Mouse (Mus musculus) heart, postnatal 0 days (tissue): Measurements from ENCODE around the gene Mex3a. TPM values are rescaled to one million over a fixed set of nuclear protein-coding genes. Genes with fewer than 3 reads are reported as not detected.

Experiments used
- ATAC-seq: fragments of 200-750 bp; cut with Nextera tagmentation; 2 replicates; pipeline ENCODE4 v1.8.0; 2017; ENCODE audit warnings: low read depth, moderate number of reproducible peaks, moderate library complexity; ENCODE audit not compliant: insufficient read depth
- DNase-seq: peaks from one replicate; pipeline ENCODE4 v3.0.0-alpha.2; 2016; ENCODE audit warnings: low spot score
- H3K27ac ChIP-seq: fragments of 300-500 bp; sonication (generic); 2 replicates; pipeline ENCODE4 v1.5.1; 2014; ENCODE audit warnings: low read depth, mild to moderate bottlenecking
- H3K27me3 ChIP-seq: fragments of 300-500 bp; sonication (generic); 2 replicates; pipeline ENCODE4 v1.6.1; 2014; ENCODE audit warnings: low read length, mixed read lengths; ENCODE audit not compliant: control insufficient read depth, insufficient read depth
- H3K36me3 ChIP-seq: fragments of 300-500 bp; sonication (generic); replicated peaks from 2 replicates; pipeline ENCODE4 v1.6.1; 2014; ENCODE audit warnings: low read length, mixed read lengths; ENCODE audit not compliant: control insufficient read depth, insufficient read depth
- H3K4me1 ChIP-seq: fragments of 300-500 bp; sonication (generic); 2 replicates; pipeline ENCODE4 v1.6.1; 2014; ENCODE audit warnings: antibody characterized with exemption; ENCODE audit not compliant: control insufficient read depth, insufficient read depth
- H3K4me2 ChIP-seq: fragments of 300-500 bp; sonication (generic); 2 replicates; pipeline ENCODE4 v1.6.1; 2014; ENCODE audit warnings: low read depth, mild to moderate bottlenecking, low read length, moderate library complexity
- H3K4me3 ChIP-seq: fragments of 300-500 bp; sonication (generic); 2 replicates; pipeline ENCODE4 v1.5.1; 2014; ENCODE audit warnings: low read depth, low read length
- H3K9ac ChIP-seq: fragments of 300-500 bp; sonication (generic); replicated peaks from 2 replicates; pipeline ENCODE4 v1.6.1; 2014; ENCODE audit warnings: low read depth, low read length, mixed read lengths
- H3K9me3 ChIP-seq: fragments of 300-500 bp; sonication (generic); replicated peaks from 2 replicates; pipeline ENCODE4 v1.6.1; 2016; ENCODE audit warnings: low read length; ENCODE audit not compliant: control insufficient read depth
- CTCF ChIP-seq: IDR thresholded peaks from 2 replicates; pipeline ENCODE4 v1.5.1; 2016; ENCODE audit warnings: antibody characterized with exemption, control low read depth, low read depth
- EP300 ChIP-seq: IDR thresholded peaks from 2 replicates; pipeline ENCODE4 v1.6.1; 2016; ENCODE audit warnings: antibody characterized with exemption, low read depth
- WGBS: fragments of 180-500 bp; shearing (Covaris S2); extraction: QIAGEN DNeasy Blood & Tissue Kit; methylation state at CpG from one replicate; pipeline ENCODE4 v1.1.7; 2014; 5-methylcytosine and 5-hydroxymethylcytosine counted together
- polyA plus RNA-seq: library from polyadenylated mRNA; unstranded; fragments of >200 nt; fragmentation: Nextera tagmentation; extraction: Ambion mirVana; gene quantifications from 2 replicates; pipeline ENCODE4 v1.2.1, GENCODE M21; 2015
- total RNA-seq: library from RNA; depleted of rRNA; stranded (reverse); fragments of >200 nt; gene quantifications from 2 replicates; pipeline ENCODE4 v1.2.3, GENCODE M21; 2014; ENCODE audit warnings: low replicate concordance

The Mex3a gene
- total and polyA plus RNA-seq, 2 experiments from 2014 or later: 2.7 to 6.0 TPM

DNA sequence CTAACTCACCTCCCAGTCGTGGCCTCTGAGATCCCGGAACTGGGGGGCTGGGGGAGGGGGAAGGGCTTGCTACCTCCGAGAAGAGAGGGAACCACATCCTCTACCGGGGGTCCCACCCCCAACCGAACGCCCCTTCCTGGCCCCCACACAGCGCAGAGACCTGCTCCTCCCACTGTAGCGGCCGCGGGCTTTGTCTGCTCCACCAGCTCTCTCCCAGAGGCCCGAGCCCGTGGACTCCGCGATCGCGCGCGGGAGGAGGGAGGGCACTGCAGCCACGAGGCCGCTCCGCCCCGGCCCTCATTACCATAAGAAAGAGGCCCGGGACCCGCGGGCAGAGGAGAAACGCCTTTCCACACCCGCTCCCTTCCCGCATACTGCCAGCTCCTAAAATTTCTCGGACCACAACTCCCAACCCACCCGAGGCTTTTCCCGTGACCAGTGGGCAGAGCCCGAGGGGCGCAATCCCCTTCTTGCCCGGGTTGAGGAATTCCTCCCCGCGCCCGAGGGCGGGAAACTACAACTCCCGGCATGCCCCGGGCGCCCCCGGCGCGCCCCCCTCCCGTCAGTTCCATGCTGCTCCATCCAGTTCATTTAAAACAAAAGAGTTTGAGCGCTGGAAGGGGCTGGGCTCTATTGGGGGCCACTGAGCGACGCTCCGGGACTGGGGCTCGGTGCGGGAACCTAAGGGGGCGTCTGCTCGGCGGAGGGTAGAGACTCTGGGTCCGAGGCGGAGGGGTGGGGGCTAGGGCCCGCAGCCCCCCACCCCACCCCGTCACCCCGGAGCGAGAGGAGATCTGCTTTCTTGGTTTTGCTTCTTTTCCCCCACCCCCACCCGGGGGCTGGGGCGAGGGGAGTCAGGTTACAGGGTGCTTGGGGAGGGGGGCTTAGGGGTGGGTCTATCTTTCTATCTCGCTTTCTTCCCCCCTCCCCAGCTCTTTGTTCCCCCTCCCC is 572 bp upstream of the Mex3a start:
- WGBS: under 1% methylated on average over 43 of the region's 63 CpGs

GRCm38 (mm10) chr3:88532689-88533511 is 705 bp downstream of the Mex3a start:
- H3K9me3 ChIP-seq: no peaks in the 10 kb centered on the region
- DNase-seq (no peak), ATAC-seq (no peak)
- TF ChIP-seq EP300: no peak
- no peak for TF ChIP-seq CTCF
- no peaks in the 10 kb centered on the region for H3K27me3 ChIP-seq
- peak overlapping the region; percentile 90 for H3K4me3 ChIP-seq
- peak overlapping the region; percentile 76 for H3K27ac ChIP-seq
- WGBS: 1% methylated on average over 35 of the region's 40 CpGs
- H3K4me2 ChIP-seq: peak overlapping the region; percentile 99
- H3K9ac ChIP-seq: peak overlapping the region; percentile 72
- 0 out of 2 replicates have a peak, but pooled peaks cover 1% of the 10 kb centered on the region for H3K36me3 ChIP-seq
- H3K4me1 ChIP-seq: peaks cover 41% of the 10 kb centered on the region

More for the DNA sequence above, 572 bp upstream of the Mex3a start:
- H3K9ac ChIP-seq: peak overlapping the region; percentile 72
- no peaks in the 10 kb centered on the region for H3K27me3 ChIP-seq
- DNase-seq (peak; percentile 71), ATAC-seq (peak; percentile 82)
- H3K4me3 ChIP-seq: peak overlapping the region; percentile 90
- TF ChIP-seq EP300 (no peak), CTCF (no peak)
- no peaks in the 10 kb centered on the region for H3K9me3 ChIP-seq
- H3K4me1 ChIP-seq: peaks cover 42% of the 10 kb centered on the region
- peak overlapping the region; percentile 99 for H3K4me2 ChIP-seq
- H3K36me3 ChIP-seq: no peaks in the 10 kb centered on the region
- peak overlapping the region; percentile 76 for H3K27ac ChIP-seq

GRCm38 (mm10) chr3:88533706-88534105 is 1.5 kb downstream of the Mex3a start:
- Histone ChIP-seq H3K4me2 (peak overlapping the region; percentile 99), H3K4me1 (peaks cover 41% of the 10 kb centered on the region), H3K36me3 (0 out of 2 replicates have a peak, but pooled peaks cover 3% of the 10 kb centered on the region), H3K9ac (0 out of 2 replicates have a peak overlapping the region, but pooled peaks have one; percentile 72), H3K4me3 (peak overlapping the region; percentile 90), H3K9me3 (no peaks in the 10 kb centered on the region), H3K27me3 (no peaks in the 10 kb centered on the region), H3K27ac (no peak overlapping the region)
- 21% methylated on average over 5 of the region's 5 CpGs for WGBS
- ATAC-seq (no peak), DNase-seq (no peak)
- TF ChIP-seq CTCF (no peak), EP300 (no peak)

DNA sequence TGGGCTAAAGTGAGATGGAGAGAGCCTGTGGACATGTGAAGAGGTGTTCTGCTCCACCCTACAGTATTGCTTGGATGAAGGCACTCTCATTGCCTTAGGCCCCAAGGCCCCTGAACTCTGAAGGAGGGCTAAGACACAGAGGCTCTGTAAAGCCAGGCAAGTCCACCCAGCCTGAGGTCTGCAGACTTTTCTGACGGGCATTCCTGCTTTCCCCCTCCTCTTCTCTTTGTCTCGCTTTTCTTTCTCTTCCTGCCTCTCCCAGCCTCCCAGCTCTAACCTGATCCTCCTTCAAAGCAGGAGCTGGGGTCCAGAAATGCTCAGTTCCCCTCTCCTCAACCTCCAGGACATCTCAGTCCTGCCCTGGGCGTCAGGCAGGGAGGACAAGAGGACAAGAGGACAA is 2.8 kb downstream of the Mex3a start:
- H3K36me3 ChIP-seq: 0 out of 2 replicates have a peak, but pooled peaks cover 3% of the 10 kb centered on the region
- H3K27me3 ChIP-seq: no peaks in the 10 kb centered on the region
- no peak overlapping the region for H3K27ac ChIP-seq
- ATAC-seq (no peak), DNase-seq (no peak)
- no peak overlapping the region for H3K4me3 ChIP-seq
- 47% methylated on average over 3 of the region's 3 CpGs for WGBS
- H3K9ac ChIP-seq: no peak overlapping the region
- H3K4me2 ChIP-seq: no peak overlapping the region
- TF ChIP-seq CTCF: no peak
- TF ChIP-seq EP300: no peak
- peaks cover 32% of the 10 kb centered on the region for H3K4me1 ChIP-seq
- H3K9me3 ChIP-seq: no peaks in the 10 kb centered on the region

GRCm38 (mm10) chr3:88535527-88535926 is 3.3 kb downstream of the Mex3a start:
- DNase-seq (no peak), ATAC-seq (no peak)
- no peak for TF ChIP-seq CTCF
- no peak for TF ChIP-seq EP300
- H3K4me3 ChIP-seq: no peak overlapping the region
- no peaks in the 10 kb centered on the region for H3K27me3 ChIP-seq
- no peak overlapping the region for H3K27ac ChIP-seq
- no peak overlapping the region for H3K9ac ChIP-seq
- no peaks in the 10 kb centered on the region for H3K9me3 ChIP-seq
- 89% methylated on average over 4 of the region's 4 CpGs for WGBS
- no peak overlapping the region for H3K4me2 ChIP-seq
- H3K36me3 ChIP-seq: 0 out of 2 replicates have a peak, but pooled peaks cover 3% of the 10 kb centered on the region
- peaks cover 33% of the 10 kb centered on the region for H3K4me1 ChIP-seq
